Mouse (Mus musculus): ENCODE data around the gene Tet3.

DNA sequence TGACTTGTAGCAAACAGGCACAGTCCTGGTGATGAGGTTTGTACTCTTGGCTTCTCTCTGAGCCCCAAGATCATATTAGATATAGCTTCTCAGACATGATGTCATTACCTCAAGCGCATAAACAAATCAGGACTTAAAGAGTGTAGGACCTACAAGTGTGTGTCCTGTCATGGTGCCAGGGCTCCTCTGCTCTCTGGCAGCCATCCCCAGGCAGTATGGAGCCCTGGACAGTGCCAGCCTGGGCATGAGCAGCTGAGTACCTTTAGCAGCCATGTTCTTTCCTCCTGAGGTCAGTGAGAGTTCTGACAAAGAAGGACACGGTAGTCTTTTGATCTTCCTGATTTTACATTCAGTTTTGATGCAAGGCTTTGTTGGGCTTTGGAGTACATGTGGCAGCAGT is 115.9 kb downstream of the Tet3 start:
- TF ChIP-seq ZC3H11A (IDR thresholded peaks at IDR 0.05; ENCODE audit: borderline replicate concordance, low read depth, low read length), result no peak
- TF ChIP-seq ZNF384 (IDR thresholded peaks at IDR 0.05; ENCODE audit: low read depth, low read length), result no peak

Data from ES-E14 (cell line).